Mouse (Mus musculus): ENCODE measurements at regions not wholly inside any gene's neighbourhood (a gene's known extent, or its start where the extent isn't known, plus 50 kb on each side); places are given as distances from the start of the nearest gene placed in this dataset.

GRCm38 (mm10) chr15:67373030-67373429, 872.3 kb upstream of the Lrrc6 start:
- TF ChIP-seq EP300 (IDR thresholded peaks at IDR 0.05), result no peak; the same call in 1 of the 2 replicates
- no peak for TF ChIP-seq CTCF (IDR thresholded peaks at IDR 0.05)

Data from lung, postnatal 0 days (tissue).